Mouse (Mus musculus) testis, postnatal 14 days (tissue): ENCODE results near the gene Fgfr2.

ENCODE experiments used
- DNase-seq: peaks from one replicate; pipeline ENCODE4 v3.0.0; 2021; ENCODE audit warnings: low spot score

Gene Fgfr2

DNA sequence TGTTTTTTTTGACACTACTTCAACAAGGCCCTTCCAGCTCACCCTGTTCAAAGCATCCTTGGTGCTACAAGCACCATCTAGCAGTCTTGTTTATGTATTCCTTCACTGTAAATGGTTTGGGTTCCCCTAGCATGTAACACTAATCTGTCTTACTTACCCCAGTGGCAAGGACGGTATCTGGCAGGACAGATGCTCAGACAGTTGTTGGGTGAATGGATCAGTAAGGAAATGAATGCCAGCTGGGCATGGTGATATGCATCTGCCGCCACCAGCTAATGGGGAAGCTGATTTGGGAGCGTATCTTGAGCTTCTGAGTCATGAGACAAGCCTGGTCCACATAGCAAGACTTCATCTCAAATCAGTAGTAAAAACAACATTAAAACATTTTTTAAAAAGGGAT lies 2744.8 kb downstream of the Fgfr2 start:
- no peak for DNase-seq

DNA sequence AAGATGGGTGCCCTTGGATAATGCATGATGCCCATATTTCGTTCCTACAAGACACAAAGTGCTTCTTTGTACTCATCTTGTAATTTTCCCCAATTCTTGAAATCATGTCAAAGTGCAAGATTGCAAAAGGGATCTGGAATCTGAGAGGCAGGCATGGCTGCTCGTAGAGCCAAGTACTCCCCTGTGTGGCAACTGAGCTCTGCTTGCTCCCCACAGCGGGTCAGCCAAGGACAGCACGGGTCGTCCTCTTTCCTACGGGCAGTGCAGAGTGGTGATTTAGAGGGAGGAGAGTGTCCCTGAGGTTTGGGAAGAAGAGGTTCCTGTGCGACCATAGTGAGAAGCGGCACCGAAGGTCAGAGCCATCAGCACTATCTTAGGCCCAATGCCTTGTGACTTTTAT lies 2748.8 kb downstream of the Fgfr2 start:
- DNase-seq: peak; percentile 71

DNA sequence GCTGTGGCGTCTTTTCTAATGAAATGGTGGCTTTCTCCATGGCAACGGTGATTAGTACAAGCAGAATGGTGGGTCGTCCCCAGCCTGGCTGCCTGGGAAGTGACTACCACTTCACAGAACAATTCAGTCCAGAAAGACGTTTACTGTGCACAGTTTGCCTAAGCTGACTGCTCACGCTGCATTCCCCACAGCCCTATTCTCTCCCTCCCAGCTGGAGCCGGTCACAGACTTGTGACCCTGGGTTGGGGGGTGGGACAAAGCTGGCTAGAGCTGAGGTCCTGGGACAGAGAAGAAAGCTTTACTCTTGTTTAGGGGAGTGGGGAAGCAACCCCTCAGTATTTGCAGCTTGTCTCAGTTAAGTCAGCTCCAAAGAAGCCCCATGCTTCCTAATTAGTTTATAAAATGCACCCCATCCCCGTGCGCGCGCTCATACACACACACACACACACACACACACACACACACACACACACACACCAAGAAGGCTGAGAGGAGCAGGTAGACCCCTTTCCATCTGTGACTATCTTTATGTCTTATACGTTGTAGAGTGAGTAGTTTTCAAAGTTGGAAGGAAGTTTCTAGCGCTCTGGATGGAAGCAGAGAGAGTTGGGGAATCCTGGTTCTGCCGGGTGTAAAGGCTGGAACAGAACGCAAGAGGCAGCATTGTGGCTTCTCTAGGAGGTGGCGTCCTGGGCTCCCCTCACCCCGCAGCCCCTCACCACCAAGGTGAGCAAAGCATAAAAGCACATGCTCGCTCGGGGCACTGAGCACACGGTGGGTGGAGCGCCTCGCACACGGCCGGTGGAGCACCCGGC lies 2754.1 kb downstream of the Fgfr2 start:
- DNase-seq: no peak

DNA sequence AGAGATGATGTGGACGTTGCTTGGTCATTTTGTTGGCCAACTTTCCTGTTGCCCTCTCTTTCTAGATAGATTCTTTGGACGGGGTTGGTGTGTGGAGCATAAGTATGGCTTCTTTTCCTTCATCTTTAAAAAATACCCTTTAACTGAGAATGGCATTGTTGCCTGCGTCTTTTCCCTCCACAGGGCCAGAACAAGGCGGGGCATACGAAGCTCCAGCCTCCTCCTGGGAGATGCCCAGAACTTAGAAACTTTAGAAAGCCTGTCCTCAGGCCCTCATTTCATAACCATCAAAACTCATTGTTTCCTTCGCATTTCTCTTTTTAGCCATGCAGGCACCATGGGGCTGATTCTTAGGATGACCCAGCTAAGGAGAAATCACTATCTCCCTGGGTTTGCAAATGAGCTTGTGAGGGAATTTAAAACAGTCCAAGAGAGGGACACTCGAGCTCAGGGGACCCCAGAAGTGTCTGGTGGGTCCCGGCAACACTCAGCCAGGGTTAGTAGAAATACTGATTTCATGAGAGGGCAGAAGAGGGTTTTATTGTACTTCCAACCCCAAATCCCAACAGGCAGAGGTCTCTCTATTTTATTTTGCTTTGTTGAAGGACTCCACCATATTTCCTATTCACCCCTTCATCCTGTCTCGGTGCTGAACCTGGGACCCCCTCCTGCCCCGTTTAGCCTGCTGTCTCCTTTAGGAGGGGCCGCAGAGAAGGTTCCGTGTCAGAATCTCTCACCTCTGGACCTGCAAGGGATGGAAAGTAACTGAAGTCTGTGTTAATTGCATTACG lies 2754.9 kb downstream of the Fgfr2 start:
- DNase-seq: no peak

DNA sequence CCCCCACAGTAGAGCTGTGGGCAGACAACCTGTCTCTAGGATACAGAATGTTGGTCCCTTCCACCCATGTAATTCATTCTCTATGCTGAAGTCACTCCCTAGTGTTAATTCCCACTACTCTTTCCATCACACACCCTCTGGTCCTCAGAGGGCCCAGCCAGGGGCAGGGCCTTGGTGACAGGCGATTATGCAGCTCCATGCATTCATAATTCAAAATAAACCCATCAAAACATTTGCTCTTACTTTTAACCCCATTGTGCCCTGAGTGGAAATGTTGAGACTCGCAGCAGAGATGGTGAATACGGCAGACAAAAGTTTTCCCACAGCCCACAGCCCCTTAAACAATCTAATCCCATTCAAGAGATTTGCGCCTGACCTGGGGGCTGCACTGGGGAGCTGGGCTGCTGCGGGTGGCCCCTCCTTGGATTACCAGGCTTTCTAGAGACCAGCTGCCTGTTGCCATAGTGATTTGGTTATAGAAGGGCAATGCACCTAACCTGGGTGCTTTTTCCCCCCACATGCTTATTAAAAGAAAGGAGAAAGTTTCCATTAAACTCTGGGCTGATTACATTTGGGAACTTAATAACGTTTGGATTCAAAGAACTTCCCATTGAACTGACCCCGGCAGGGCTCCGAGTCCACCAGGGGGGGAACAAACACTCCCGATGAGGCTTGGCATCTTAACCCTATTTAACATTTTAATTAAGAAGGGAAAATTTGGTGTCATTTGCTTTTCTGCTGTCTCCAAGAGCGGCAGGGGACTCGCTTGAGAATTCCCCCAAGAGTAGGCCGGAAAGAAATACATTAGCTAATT lies 2755.7 kb downstream of the Fgfr2 start:
- DNase-seq: no peak

DNA sequence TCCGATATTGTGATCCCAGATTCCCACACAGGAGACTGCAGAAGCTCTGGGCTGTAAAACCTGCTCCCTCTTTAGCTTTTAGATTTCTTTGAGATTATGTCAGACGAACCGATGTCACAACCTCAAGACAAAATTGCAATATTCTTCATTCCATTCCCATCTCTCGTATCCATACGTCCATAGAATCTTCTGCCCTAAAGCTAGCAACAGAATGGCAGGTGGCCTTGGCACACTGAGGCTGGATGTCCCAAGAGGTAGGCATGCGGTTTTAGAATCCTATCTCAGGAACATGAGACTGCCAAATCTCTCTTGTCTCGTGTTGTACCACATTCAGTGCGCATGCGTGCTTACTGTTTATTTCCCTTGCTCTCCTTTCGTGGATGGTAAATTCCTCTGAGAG lies 2757.4 kb downstream of the Fgfr2 start:
- no peak for DNase-seq

DNA sequence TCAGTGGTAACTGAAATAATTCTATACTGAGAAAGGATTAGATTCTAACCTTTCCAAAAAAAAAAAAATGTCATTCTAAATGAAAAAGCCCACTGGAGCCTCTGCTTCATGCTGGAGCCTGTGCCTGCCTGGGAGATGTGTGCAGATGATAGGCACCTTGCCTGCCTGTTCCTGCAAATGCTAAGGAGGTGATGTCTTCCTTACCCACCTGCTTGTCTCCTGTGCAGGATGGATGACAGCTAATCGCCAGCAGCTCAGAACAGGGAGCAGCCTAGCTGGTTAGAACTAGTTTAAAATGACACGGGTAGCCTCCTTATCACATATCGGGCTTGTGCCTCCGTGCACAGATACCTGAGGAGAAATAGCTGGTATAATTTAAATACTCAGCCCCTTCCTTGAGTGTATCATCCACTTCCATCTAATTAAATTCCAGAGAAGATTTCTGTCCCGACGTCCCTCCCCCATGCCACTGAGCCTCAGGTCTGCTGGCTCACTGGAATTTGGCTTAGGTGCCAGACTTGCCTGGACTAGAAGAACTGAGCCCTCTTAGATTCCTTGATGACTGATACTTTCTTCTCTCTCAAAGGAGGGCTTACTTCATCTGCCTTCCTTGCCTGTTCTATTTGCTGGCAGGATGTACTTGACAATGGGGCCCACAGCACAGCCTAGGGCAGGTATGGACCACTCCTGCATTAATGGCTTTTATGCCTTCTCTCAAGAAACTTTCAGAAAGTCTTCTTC lies 2782.6 kb downstream of the Fgfr2 start:
- no peak for DNase-seq

DNA sequence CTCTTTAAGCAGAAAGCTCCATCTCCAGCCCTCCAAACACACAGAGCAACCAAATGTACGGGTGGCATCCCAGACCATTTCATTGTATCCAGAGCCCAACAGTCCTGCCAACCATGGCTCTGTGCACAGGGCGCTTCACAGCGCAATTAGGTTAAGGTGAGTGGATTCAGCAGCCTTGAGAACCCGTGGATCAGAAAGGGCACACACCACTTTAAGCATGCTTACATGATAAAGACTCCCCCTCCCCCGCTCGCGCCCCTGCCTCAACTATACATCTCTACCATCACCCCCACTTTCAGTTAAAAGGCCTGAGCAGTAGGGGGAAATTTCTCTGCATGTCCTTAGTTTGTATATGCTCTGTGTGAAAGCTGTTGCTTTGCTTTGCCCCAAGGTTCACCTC lies 2785.5 kb downstream of the Fgfr2 start:
- DNase-seq: no peak

DNA sequence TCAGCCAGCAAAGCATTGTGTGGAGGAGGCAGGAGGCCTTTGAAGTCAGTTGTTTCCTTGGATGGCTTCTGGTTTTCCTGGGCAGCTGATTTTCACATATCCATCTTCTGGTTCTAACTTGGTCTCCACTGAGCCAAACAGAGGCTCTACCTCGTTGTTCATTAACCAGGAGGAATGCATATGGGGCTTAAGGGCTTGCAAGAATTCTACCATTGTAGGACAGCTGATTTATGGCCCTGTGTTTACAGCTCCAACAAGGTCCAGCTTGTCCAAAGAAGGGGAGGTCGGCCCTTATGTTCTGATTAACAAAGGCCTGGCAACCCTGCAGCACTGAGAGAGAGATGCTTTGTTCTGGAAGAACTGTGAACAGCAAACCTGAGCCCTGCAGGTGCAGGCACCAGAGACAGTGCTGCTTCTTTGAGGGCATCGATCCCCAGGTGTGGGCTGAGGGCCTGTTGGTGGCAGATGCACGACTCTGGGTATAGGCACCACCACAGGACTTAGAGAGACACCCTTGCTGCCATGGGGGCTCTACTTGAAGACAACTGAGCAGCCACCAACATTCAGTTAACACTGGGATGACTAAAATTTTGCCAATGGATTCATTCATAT lies 2787.6 kb downstream of the Fgfr2 start:
- DNase-seq: no peak

DNA sequence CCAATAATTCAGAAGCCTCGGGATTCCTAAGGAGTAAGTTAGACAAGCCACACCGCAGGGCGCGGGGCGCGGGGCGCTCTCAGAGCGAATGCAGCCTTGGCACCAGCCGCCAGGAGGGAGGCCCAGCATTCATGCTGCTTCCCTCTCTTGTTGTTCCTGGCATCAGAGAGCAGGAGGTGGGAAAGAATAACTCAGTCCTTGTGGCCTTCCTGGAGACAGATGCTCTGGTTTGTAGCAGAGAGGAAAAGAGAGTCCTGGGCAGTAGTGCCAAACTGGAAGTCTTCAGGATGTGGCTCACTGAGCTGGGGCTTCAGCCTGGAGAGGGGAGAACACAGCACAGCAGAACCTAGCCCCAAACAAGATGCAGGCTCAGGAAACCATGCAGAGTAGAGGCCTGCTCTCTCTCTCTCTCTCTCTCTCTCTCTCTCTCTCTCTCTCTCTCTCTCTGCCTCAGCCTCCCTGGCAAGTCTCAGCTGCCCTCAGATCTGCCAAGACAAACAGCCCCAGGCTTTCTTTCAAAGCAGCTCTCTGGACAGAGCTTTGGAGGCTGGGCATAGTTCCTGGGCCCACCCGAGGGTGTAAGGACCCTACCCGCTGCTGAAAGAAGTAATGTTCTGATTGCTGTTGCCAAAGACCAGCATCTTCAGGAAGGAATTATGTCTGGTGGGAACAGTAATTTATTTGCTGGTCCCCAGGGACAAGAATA lies 2790.5 kb downstream of the Fgfr2 start:
- no peak for DNase-seq

DNA sequence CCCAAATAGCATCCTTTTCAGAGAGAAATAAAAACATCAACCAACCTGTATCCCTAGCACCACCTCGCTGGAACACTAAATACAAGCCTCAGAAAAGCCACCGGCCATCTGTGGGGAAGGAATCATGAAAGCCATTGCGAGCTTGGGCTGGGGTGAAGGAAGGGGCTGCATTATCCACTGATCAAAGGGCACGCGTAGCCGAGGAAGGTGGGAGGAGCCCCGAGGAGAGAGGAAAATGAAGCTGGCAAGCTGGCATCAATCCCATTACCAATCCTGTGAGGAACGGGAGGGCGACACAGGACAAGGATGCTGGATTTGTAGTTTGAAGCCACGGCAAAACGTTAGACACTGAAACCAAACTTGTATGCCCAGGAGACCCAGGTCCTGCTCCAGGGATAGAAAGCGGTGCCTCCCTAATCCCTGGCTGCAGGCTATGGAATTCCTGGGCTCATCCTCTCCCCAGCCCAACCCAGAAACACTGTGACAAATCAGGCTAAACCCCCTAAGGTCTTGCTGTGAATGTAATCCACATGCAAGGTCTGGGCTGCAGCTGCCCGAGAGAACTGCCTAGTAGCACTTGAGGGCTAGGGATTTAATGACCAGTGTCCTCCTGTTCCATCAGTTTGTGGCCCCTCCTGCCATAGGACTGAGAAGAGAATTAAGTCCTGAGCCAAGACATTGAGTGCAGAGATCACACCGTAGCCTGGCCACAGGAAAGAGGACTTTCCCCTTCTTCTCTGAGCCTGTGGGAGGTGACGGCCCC lies 2795.4 kb downstream of the Fgfr2 start:
- no peak for DNase-seq

DNA sequence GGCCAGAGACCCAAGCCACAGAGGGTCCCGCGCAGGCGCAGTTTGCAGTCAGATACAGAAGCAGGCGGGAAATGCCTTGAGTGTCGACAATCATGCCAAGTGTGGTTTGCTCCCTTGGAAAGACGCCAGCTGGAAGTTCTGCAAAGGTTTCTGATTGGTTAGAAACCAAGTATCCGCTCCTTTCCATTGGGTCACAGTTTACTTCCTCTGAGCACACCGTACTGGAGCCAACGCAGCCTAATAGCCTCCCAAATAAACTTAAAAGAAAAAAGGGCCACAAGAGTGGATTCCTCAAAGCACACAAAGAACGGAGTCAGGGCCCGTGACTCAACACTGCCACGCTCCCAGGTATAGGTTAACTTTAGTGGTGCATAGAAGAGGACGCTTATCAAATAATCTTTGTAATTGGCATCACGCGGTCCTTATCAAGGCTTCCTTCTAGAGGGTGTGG lies 2797.1 kb downstream of the Fgfr2 start:
- DNase-seq: peak; percentile 20

DNA sequence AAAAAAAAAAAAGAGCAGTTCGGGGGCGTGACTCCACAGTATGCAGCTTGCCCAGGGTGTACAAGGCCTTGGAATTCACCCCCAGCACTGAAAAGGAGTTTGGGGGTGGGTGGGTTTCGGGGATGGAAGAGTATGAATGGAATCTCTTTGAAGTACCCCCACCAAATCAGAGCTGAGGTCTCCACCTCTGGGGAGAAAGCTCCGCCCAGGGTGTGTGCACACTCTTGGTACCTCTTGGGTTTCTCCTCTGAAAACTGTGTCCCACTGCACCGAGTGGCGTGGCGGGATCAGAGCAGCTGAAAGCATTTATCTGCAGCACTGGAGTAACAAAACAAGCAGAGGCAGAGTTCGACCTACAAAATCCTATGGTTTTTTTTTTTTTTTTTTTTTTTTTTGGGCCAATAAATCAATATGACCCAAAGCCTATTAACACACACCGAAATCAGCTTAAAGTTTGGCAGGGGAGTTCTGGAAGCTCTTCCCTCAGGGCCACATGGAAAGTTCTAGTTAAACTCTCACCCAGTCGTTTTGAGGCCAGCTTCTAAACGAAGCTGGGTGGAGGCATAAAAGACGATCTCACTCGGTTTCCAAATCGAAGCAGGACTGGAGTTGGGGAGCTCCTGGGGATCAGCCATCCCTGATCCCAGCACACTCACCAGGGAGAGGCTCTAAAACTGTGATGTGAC lies 2798.3 kb downstream of the Fgfr2 start:
- DNase-seq: no peak

DNA sequence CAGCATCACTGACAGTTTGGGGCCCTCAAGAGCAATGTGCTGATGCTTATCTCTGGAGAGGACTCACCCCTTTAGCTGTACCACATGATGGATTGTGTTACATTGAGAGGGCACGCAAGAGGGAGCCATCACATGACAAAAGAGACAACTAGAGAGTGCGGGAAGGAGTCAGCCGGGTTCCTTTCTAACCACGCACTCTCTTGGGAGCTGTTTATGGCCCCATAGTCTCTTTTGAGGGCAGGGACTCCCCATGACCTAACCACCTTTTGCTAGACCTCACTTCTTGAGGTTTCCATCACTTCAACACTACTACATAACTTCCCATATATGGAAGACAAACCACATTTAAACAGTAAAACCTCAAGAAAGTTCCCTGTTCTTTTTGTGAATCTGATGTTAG lies 2799.4 kb downstream of the Fgfr2 start:
- no peak for DNase-seq

DNA sequence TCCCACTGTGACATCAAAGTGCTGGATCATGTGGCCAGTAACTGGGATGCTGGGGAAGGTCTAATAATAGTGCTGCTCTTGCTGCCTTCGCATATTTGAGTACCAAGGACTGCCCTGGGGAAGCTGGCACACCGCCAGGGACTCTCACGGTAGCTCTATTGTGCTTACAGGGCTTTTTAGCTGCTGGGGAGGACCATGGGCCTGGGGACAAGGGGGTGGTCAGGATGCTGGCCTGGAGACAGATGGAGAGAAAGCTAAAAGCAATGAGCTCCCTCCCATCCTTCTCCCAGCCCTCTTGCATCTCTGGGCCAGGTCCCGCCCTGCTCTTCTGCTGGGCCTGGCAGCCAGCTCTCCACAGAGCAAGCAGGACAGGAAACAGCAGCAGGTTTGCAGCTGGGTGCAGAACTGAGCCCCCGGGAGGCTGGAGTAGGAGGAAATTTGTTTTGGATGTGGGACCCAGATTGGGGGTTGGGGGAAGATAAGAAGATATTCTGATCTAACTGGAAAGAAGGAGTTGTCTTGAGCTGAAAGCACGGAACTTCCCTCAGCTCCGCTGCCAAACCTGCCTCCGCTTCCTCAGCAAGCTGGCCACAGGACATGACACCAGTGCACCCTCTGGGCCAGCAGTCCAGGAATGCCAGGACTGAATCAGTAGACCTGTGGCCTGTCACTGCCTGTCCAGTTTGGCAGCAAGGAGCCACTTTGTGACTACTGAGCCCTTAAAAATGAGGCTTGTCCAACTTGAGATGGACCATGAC lies 2803.2 kb downstream of the Fgfr2 start:
- peak; percentile 46 for DNase-seq

DNA sequence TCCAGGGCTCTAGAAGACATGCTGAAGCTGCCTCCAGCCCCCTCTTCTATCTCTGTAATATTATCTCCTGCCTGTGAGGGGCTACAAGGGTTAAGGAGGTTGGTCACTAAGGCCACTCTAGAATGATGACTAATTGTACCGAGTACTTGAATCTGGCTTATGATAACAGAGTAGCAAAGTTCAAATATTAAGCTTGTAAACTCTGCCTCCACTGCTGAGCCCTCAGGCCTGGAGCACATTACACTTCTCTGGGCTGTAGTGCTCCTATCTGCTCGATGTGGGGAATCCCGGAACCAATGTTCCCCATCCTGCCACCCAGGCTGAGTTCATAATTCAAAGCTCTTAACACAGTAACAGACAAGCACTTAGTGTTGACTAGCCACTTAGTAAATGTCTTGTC lies 2806.9 kb downstream of the Fgfr2 start:
- no peak for DNase-seq

DNA sequence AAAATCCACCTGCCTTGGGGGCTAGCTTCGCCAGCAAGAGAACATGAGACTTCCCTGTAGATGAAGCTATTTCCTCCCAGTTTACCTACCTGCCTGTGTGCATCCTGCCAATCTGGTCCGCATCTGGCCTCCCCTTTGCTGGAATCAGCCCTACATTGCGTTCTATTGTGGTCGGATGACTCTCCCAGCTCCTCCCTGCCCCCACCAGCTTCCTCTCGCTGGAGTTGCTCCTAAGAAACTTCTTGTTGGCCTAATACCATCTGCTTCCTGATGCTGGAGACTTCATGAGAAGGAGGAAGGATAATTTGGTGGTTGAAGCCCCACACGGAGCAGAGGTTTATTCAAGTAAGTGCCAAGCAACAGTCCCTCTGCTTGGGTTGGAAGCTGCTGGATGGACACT lies 2807.9 kb downstream of the Fgfr2 start:
- DNase-seq: no peak

DNA sequence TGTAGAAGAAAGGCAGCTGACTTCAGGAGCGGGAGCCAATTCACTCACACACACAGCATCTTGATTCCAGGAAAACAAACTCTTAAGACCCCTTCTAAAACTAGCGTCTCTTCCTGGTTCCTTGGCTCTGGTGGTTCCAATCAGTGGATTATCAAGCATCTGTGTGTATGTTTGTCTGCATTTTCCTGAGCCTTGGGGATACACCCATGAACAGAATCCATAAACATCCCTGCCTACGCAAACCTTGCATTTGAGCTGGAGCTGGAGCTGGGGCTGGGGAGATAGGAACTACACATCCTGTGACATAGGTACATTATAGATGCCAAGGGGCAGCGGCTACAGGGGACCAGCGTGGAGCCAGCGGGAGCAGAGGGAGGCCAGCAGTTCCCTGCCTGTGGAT lies 2808.5 kb downstream of the Fgfr2 start:
- no peak for DNase-seq

DNA sequence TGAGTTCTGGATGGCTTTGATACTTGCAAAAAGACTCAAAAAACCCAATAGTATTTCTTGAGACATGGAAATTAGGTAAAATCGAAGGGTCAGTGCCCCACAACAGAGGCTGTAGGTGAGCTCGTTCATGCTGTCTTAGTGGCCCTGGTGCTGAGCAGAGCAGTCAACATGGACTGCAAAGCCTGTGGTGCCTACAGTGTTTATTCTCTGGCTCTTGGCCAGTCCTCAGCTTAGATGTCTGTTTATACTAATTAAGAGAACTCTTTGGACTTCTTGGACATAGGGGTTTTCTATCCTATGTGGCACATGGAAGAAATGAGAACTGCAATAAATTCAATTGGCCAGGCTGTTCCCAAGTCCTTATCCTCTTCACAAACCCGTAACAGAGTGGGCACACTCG lies 2811.8 kb downstream of the Fgfr2 start:
- no peak for DNase-seq
